Mouse (Mus musculus): ENCODE measurements around the gene Igf2. TPM values are rescaled to one million over a fixed set of nuclear protein-coding genes. Genes with fewer than 3 reads are reported as not detected.

The Igf2 gene
- total RNA-seq, 2 experiments from 2014 or later: 104 to 130 TPM

Small RNA genes lying within 50 kb of the gene (microRNA-seq; reads per million reads assigned to microRNA genes)
- 106 to 133 reads per million in 2 experiments for gene Mir483

Other genes starting within 250 kb of the Igf2 start
- not detected for gene Syt8, start 232.0 kb downstream of the Igf2 start, total RNA-seq (2021)
- gene Tnni2, start 225.0 kb downstream of the Igf2 start, total RNA-seq (2021): not detected
- 1 to 10 TPM; 5.2 to 5.4 TPM for gene Lsp1, start 206.0 kb downstream of the Igf2 start, total RNA-seq (2021)
- gene Tnnt3, start 168.0 kb downstream of the Igf2 start, total RNA-seq (2021): not detected
- 1 to 10 TPM; 3.3 to 6.9 TPM for gene Mrpl23, start 134.1 kb downstream of the Igf2 start, total RNA-seq (2021)
- not detected for gene Gm49394, start 3.1 kb upstream of the Igf2 start, total RNA-seq (2021)
- not detected for gene Ins2, start 76.6 kb upstream of the Igf2 start, total RNA-seq (2021)

All from left cerebral cortex, postnatal 25 days (tissue).